In the genomic region with DNA sequence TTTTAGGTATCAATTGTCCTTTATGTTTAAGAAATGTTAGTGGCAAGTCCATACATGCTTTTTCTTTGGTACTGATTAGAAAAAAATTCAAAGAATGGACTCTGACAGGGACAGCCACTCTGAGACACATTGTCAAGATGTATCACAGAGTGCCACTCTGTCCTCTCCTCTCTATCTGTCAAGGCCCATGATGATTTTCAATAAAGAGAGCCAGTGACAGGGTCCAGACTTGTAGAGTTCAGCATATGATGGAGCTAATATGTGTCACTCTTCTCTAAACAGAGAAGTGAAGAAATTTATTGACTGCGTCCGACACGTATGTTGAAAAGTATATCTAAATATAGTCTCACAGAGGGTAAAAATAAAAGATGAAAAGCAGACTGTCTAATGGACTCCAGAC, we compare ENCODE assay signal across 25 mouse cellular contexts.
DNase-seq lines count a peak whose midpoint lies in the region; ATAC-seq and TF ChIP-seq lines count a peak whose summit lies in the region.
"Had no signal": no experiment of that assay in that cellular context is flagged by ENCODE, and none has a peak within 500 bp of the region (broad histone marks: within the 10 kb centered on the region; RNA-seq: fewer than 3 reads in every experiment).

No protein-coding gene starts in this region.

- H3K4me2 ChIP-seq in heart, embryonic 12.5 days = no peak overlapping the region
- H3K4me2 ChIP-seq in heart, embryonic 16.5 days (ENCODE audit: low read depth, low read length) = no peak overlapping the region
- H3K4me2 ChIP-seq in lung, embryonic 15.5 days = no peak overlapping the region
- no peak overlapping the region for H3K4me2 ChIP-seq in lung, postnatal 0 days (replicated peaks; ENCODE audit: low read depth, low read length)
- H3K4me2 ChIP-seq: embryonic facial prominence, embryonic 12.5 days; forebrain, embryonic 13.5 days had no signal

- no peak for DNase-seq in heart, adult 2 months
- DNase-seq in heart, postnatal 25 days (ENCODE audit: low spot score) = no peak
- DNase-seq in lung, adult 2 months = no peak
- peak; percentile 27 for DNase-seq in lung, postnatal 0 days (ENCODE audit: low spot score)
- DNase-seq in lung, postnatal 4 days = no peak
- DNase-seq: adrenal gland, adult 8-10 months; adrenal gland, postnatal 14 days; adrenal gland, postnatal 36 days; B cell, adult 2 months; cerebellum, adult 11-12 months; cerebellum, adult 2 months; cerebellum, adult 9-10 months; cerebellum, postnatal 10 days; cerebellum, postnatal 25 days had no signal

- no peak overlapping the region for H3K27ac ChIP-seq in heart, embryonic 12.5 days (ENCODE audit: poor library complexity, severe bottlenecking)
- H3K27ac ChIP-seq in heart, adult 2 months = no peak overlapping the region
- no peak overlapping the region for H3K27ac ChIP-seq in heart, embryonic 16.5 days (ENCODE audit: low read length)
- H3K27ac ChIP-seq in lung, embryonic 15.5 days = no peak overlapping the region
- H3K27ac ChIP-seq in lung, postnatal 0 days (ENCODE audit: low read length) = no peak overlapping the region
- H3K27ac ChIP-seq: embryonic facial prominence, embryonic 10.5 days; embryonic facial prominence, embryonic 12.5 days; forebrain, embryonic 13.5 days had no signal

- TF ChIP-seq CTCF in heart, adult 2 months (IDR thresholded peaks at IDR 0.05) = no peak
- no peak for TF ChIP-seq CTCF in lung, adult 2 months (IDR thresholded peaks at IDR 0.05; ENCODE audit: insufficient read depth, low read length)
- TF ChIP-seq CTCF in lung, postnatal 0 days (IDR thresholded peaks at IDR 0.05) = no peak

- no peak for TF ChIP-seq POLR2A in heart, adult 2 months (IDR thresholded peaks at IDR 0.05; ENCODE audit: insufficient read depth, low read depth, low read length)
- no peak for TF ChIP-seq POLR2A in lung, adult 2 months (IDR thresholded peaks at IDR 0.05; ENCODE audit: borderline replicate concordance, extremely low read depth, low read depth, low read length)

- H3K4me1 ChIP-seq in heart, embryonic 12.5 days (replicated peaks) = 0 out of 2 replicates have a peak, but pooled peaks cover 9% of the 10 kb centered on the region
- H3K4me1 ChIP-seq in heart, adult 2 months (ENCODE audit: control insufficient read depth, insufficient read depth, low read length) = no peaks in the 10 kb centered on the region
- H3K4me1 ChIP-seq in heart, embryonic 16.5 days (ENCODE audit: control insufficient read depth, insufficient read depth, low read length) = peaks cover 2% of the 10 kb centered on the region; the same call in 1 of the 2 replicates
- peaks cover 2% of the 10 kb centered on the region; the same call in 1 of the 2 replicates for H3K4me1 ChIP-seq in lung, embryonic 15.5 days
- no peaks in the 10 kb centered on the region for H3K4me1 ChIP-seq in lung, adult 2 months (ENCODE audit: control insufficient read depth, insufficient read depth, low read length)
- no peaks in the 10 kb centered on the region for H3K4me1 ChIP-seq in lung, postnatal 0 days (ENCODE audit: insufficient read depth, low read depth, low read length)
- H3K4me1 ChIP-seq: embryonic facial prominence, embryonic 10.5 days; embryonic facial prominence, embryonic 12.5 days; forebrain, embryonic 13.5 days had no signal

- intact Hi-C loops in heart, adult 2 months (cut with DNase I) = no loop called here
- intact Hi-C loops in heart, postnatal 25 days (cut with DNase I) = no loop called here

- H3K4me3 ChIP-seq in heart, embryonic 12.5 days = no peak overlapping the region
- H3K4me3 ChIP-seq in heart, adult 2 months = no peak overlapping the region
- H3K4me3 ChIP-seq in heart, embryonic 16.5 days (ENCODE audit: low read length) = no peak overlapping the region
- no peak overlapping the region for H3K4me3 ChIP-seq in lung, embryonic 15.5 days
- H3K4me3 ChIP-seq in lung, adult 2 months (replicated peaks; ENCODE audit: extremely low read depth, low read depth, low read length) = no peak overlapping the region
- no peak overlapping the region for H3K4me3 ChIP-seq in lung, postnatal 0 days (ENCODE audit: low read depth, low read length)
- H3K4me3 ChIP-seq: embryonic facial prominence, embryonic 10.5 days; embryonic facial prominence, embryonic 12.5 days; forebrain, embryonic 13.5 days had no signal

- 32% methylated on average over 3 of the region's 3 CpGs for WGBS in heart, embryonic 12.5 days
- 73% methylated on average over 3 of the region's 3 CpGs for WGBS in heart, adult 2 months
- WGBS in heart, embryonic 16.5 days = 41% methylated on average over 3 of the region's 3 CpGs
- 55% methylated on average over 3 of the region's 3 CpGs for WGBS in lung, embryonic 15.5 days
- WGBS in lung, adult 2 months = 79% methylated on average over 3 of the region's 3 CpGs
- 55% methylated on average over 3 of the region's 3 CpGs for WGBS in lung, postnatal 0 days

- TF ChIP-seq EP300 in heart, adult 2 months (IDR thresholded peaks at IDR 0.05; ENCODE audit: insufficient read depth, low read depth, low read length) = no peak
- no peak for TF ChIP-seq EP300 in lung, postnatal 0 days (IDR thresholded peaks at IDR 0.05)

- no peaks in the 10 kb centered on the region for H3K36me3 ChIP-seq in heart, embryonic 12.5 days
- no peaks in the 10 kb centered on the region for H3K36me3 ChIP-seq in heart, adult 2 months (ENCODE audit: control insufficient read depth, insufficient read depth, low read length)
- no peaks in the 10 kb centered on the region for H3K36me3 ChIP-seq in heart, embryonic 16.5 days (ENCODE audit: control insufficient read depth, insufficient read depth)
- H3K36me3 ChIP-seq in lung, embryonic 15.5 days = no peaks in the 10 kb centered on the region
- no peaks in the 10 kb centered on the region for H3K36me3 ChIP-seq in lung, postnatal 0 days (ENCODE audit: insufficient read depth, low read length)
- H3K36me3 ChIP-seq: embryonic facial prominence, embryonic 10.5 days; embryonic facial prominence, embryonic 12.5 days; G1E had no signal

- H3K27me3 ChIP-seq in heart, embryonic 12.5 days (replicated peaks) = no peaks in the 10 kb centered on the region
- H3K27me3 ChIP-seq in heart, adult 2 months (ENCODE audit: control insufficient read depth, insufficient read depth, low read length) = no peaks in the 10 kb centered on the region
- no peaks in the 10 kb centered on the region for H3K27me3 ChIP-seq in heart, embryonic 16.5 days (ENCODE audit: control insufficient read depth, insufficient read depth, low read length)
- H3K27me3 ChIP-seq in lung, embryonic 15.5 days = no peaks in the 10 kb centered on the region
- H3K27me3 ChIP-seq in lung, postnatal 0 days (replicated peaks; ENCODE audit: insufficient read depth, low read length) = no peaks in the 10 kb centered on the region
- H3K27me3 ChIP-seq: CH12.LX; embryonic facial prominence, embryonic 12.5 days; forebrain, embryonic 13.5 days had no signal

- ATAC-seq in heart, embryonic 12.5 days (ENCODE audit: insufficient number of reproducible peaks, low FRiP score) = peak; percentile 51; the same call in 1 of the 2 replicates
- ATAC-seq in heart, embryonic 16.5 days (replicated peaks; ENCODE audit: extremely low read depth, insufficient read depth, low FRiP score) = 0 out of 2 replicates have a peak, but pooled peaks have one; percentile 32
- ATAC-seq in lung, embryonic 15.5 days (ENCODE audit: borderline replicate concordance, extremely low read depth, low FRiP score, low TSS enrichment) = peak; percentile 39; the same call in 1 of the 2 replicates
- peak; percentile 32; the same call in 1 of the 2 replicates for ATAC-seq in lung, postnatal 0 days
- ATAC-seq: activated CD4-positive, CD25-positive, alpha-beta regulatory T cell, adult 4 months; CD4-positive, CD25-positive, alpha-beta regulatory T cell, adult 4 months; forebrain, embryonic 13.5 days; Patski had no signal

- no peaks in the 10 kb centered on the region for H3K9me3 ChIP-seq in heart, embryonic 12.5 days (replicated peaks)
- no peaks in the 10 kb centered on the region for H3K9me3 ChIP-seq in heart, embryonic 16.5 days (replicated peaks; ENCODE audit: control insufficient read depth, low read length)
- no peaks in the 10 kb centered on the region for H3K9me3 ChIP-seq in lung, embryonic 15.5 days
- no peaks in the 10 kb centered on the region for H3K9me3 ChIP-seq in lung, postnatal 0 days (ENCODE audit: low read length)
- H3K9me3 ChIP-seq: embryonic facial prominence, embryonic 10.5 days; embryonic facial prominence, embryonic 12.5 days; forebrain, embryonic 13.5 days; G1E had no signal

- no peak overlapping the region for H3K9ac ChIP-seq in heart, embryonic 12.5 days
- H3K9ac ChIP-seq in heart, adult 2 months (ENCODE audit: low read depth, low read length) = no peak overlapping the region
- H3K9ac ChIP-seq in heart, embryonic 16.5 days (ENCODE audit: low read length) = no peak overlapping the region
- H3K9ac ChIP-seq in lung, embryonic 15.5 days = no peak overlapping the region
- H3K9ac ChIP-seq in lung, postnatal 0 days (replicated peaks; ENCODE audit: low read depth) = no peak overlapping the region
- H3K9ac ChIP-seq: embryonic facial prominence, embryonic 12.5 days; forebrain, embryonic 13.5 days had no signal

- H3K79me2 ChIP-seq in heart, adult 2 months (replicated peaks; ENCODE audit: control insufficient read depth, insufficient read depth, low read length) = no peaks in the 10 kb centered on the region
